7 mouse cellular contexts compared by ENCODE assay signal in the genomic region with DNA sequence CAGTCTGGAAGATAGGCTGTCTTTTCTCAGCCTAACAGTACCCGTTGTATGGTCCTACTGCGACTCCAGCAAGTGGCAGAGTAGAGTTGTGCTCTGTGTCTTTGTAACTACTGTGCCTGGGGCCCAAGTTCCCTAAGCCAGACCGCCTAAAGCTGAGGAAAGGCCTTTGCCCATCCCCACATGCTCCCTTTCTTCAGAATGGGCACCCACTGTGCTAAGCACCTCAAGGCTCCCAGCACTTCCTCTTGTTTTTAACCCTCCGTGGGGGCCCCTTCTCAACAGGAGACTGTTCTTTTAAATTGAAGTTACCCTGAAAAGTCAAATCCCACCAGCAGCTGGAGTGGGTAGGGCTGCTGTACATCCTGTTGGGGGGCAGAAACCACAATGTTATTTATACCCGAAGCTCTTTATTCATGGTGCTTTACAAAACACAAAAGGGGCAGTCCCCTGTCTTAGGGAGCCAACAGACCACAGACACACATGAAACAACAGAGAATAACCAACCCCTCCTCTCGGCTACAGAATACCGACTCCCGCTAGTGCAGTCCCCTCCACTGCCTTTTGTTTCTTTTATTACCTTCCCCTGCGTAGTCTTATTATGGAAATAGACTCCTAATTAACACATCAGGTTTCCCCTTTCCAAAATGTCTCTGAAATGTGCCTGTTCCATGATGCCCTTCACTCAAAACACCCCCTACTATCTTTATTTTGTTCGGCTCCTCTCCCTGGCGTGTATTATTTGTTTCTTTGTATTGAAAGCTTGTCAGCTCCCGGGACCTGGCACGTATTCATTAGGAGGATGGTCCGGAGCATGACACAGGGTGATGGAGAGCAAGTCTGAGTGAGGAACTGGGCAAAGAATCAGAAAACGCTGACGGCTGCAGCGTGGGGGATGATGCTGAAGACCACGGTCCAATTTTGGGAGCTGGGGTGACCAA.
DNase-seq lines count a peak whose midpoint lies in the region; ATAC-seq lines count a peak whose summit lies in the region.

No protein-coding gene starts in this region.

- peak overlapping the region; percentile 46 for H3K4me2 ChIP-seq in embryonic facial prominence, embryonic 15.5 days (replicated peaks)
- peak overlapping the region; percentile 51 for H3K4me2 ChIP-seq in hindbrain, embryonic 14.5 days (replicated peaks)
- H3K4me2 ChIP-seq in lung, embryonic 15.5 days: peak overlapping the region; percentile 28
- H3K4me2 ChIP-seq in neural tube, embryonic 15.5 days: peak overlapping the region; percentile 52

- 9% methylated on average over 18 of the region's 18 CpGs for WGBS in embryonic facial prominence, embryonic 15.5 days
- WGBS in hindbrain, embryonic 14.5 days: 2% methylated on average over 18 of the region's 18 CpGs
- WGBS in lung, embryonic 15.5 days: 27% methylated on average over 18 of the region's 18 CpGs
- WGBS in neural tube, embryonic 15.5 days: 4% methylated on average over 18 of the region's 18 CpGs

- peak; percentile 86 for DNase-seq in A20 (ENCODE audit: low read depth, low spot score)
- peak; percentile 83 for DNase-seq in CD4-positive, CD25-positive, alpha-beta regulatory T cell, adult 2 months (ENCODE audit: low read depth, low spot score)
- peak; percentile 33 for DNase-seq in hindbrain, embryonic 14.5 days (ENCODE audit: low spot score)
- DNase-seq in urinary bladder, postnatal 10 days (ENCODE audit: low spot score): no peak

- no peak overlapping the region; the same call in 1 of the 2 replicates for H3K27ac ChIP-seq in embryonic facial prominence, embryonic 15.5 days (replicated peaks)
- no peak overlapping the region for H3K27ac ChIP-seq in hindbrain, embryonic 14.5 days
- H3K27ac ChIP-seq in lung, embryonic 15.5 days: no peak overlapping the region
- peak overlapping the region; percentile 57 for H3K27ac ChIP-seq in neural tube, embryonic 15.5 days (replicated peaks)

- no peaks in the 10 kb centered on the region for H3K27me3 ChIP-seq in embryonic facial prominence, embryonic 15.5 days
- H3K27me3 ChIP-seq in hindbrain, embryonic 14.5 days (ENCODE audit: control insufficient read depth, insufficient read depth, low read length): no peaks in the 10 kb centered on the region
- no peaks in the 10 kb centered on the region for H3K27me3 ChIP-seq in lung, embryonic 15.5 days
- no peaks in the 10 kb centered on the region for H3K27me3 ChIP-seq in neural tube, embryonic 15.5 days (replicated peaks)

- peaks cover 19% of the 10 kb centered on the region for H3K4me1 ChIP-seq in embryonic facial prominence, embryonic 15.5 days
- peaks cover 21% of the 10 kb centered on the region for H3K4me1 ChIP-seq in hindbrain, embryonic 14.5 days (replicated peaks; ENCODE audit: control insufficient read depth, insufficient read depth, low read length)
- no peaks in the 10 kb centered on the region for H3K4me1 ChIP-seq in lung, embryonic 15.5 days
- peaks cover 19% of the 10 kb centered on the region for H3K4me1 ChIP-seq in neural tube, embryonic 15.5 days

- no peak for ATAC-seq in embryonic facial prominence, embryonic 15.5 days (ENCODE audit: insufficient number of reproducible peaks, low FRiP score, low TSS enrichment, low read depth)
- ATAC-seq in hindbrain, embryonic 14.5 days (ENCODE audit: low FRiP score): peak; percentile 55
- no peak; the same call in 1 of the 2 replicates for ATAC-seq in lung, embryonic 15.5 days (ENCODE audit: borderline replicate concordance, extremely low read depth, low FRiP score, low TSS enrichment)
- ATAC-seq in neural tube, embryonic 15.5 days (ENCODE audit: low FRiP score): peak; percentile 58

- no peaks in the 10 kb centered on the region for H3K36me3 ChIP-seq in embryonic facial prominence, embryonic 15.5 days
- H3K36me3 ChIP-seq in hindbrain, embryonic 14.5 days (replicated peaks; ENCODE audit: control insufficient read depth, insufficient read depth): no peaks in the 10 kb centered on the region
- no peaks in the 10 kb centered on the region for H3K36me3 ChIP-seq in lung, embryonic 15.5 days
- no peaks in the 10 kb centered on the region for H3K36me3 ChIP-seq in neural tube, embryonic 15.5 days

- H3K4me3 ChIP-seq in embryonic facial prominence, embryonic 15.5 days (replicated peaks): peak overlapping the region; percentile 22
- H3K4me3 ChIP-seq in hindbrain, embryonic 14.5 days (replicated peaks; ENCODE audit: low read length): peak overlapping the region; percentile 5
- H3K4me3 ChIP-seq in lung, embryonic 15.5 days: no peak overlapping the region
- peak overlapping the region; percentile 21 for H3K4me3 ChIP-seq in neural tube, embryonic 15.5 days (replicated peaks)

- H3K9me3 ChIP-seq in embryonic facial prominence, embryonic 15.5 days (replicated peaks): peaks cover 24% of the 10 kb centered on the region
- H3K9me3 ChIP-seq in hindbrain, embryonic 14.5 days (ENCODE audit: control insufficient read depth, low read length): peaks cover 24% of the 10 kb centered on the region
- H3K9me3 ChIP-seq in lung, embryonic 15.5 days: peaks cover 8% of the 10 kb centered on the region; the same call in 1 of the 2 replicates
- H3K9me3 ChIP-seq in neural tube, embryonic 15.5 days (replicated peaks): 0 out of 2 replicates have a peak, but pooled peaks cover 7% of the 10 kb centered on the region

- H3K9ac ChIP-seq in embryonic facial prominence, embryonic 15.5 days: no peak overlapping the region
- peak overlapping the region; percentile 26 for H3K9ac ChIP-seq in hindbrain, embryonic 14.5 days
- no peak overlapping the region for H3K9ac ChIP-seq in lung, embryonic 15.5 days
- 0 out of 2 replicates have a peak overlapping the region, but pooled peaks have one; percentile 18 for H3K9ac ChIP-seq in neural tube, embryonic 15.5 days (replicated peaks)

Comparison
In these comparisons a context has a peak if more than half of its experiments do, and no peak if none do; other contexts are left out.
1. ATAC-seq: peak in hindbrain, embryonic 14.5 days (single experiment) and neural tube, embryonic 15.5 days (single experiment); none in embryonic facial prominence, embryonic 15.5 days (single experiment) and lung, embryonic 15.5 days (single experiment).
2. H3K9ac ChIP-seq: peak in hindbrain, embryonic 14.5 days (single experiment) and neural tube, embryonic 15.5 days (single experiment); none in embryonic facial prominence, embryonic 15.5 days (single experiment) and lung, embryonic 15.5 days (single experiment).
3. Peak in every context shown above with its lines, with median percentiles within 50 percentile points of each other: H3K4me2 ChIP-seq.